Mouse (Mus musculus): ENCODE data around the gene Runx1. TPM values are rescaled to one million over a fixed set of nuclear protein-coding genes. Genes with fewer than 3 reads are reported as not detected.

Gene Runx1
- total and polyA plus RNA-seq, 3 experiments = 3.1 to 10.9 (median 4.7) TPM

DNA sequence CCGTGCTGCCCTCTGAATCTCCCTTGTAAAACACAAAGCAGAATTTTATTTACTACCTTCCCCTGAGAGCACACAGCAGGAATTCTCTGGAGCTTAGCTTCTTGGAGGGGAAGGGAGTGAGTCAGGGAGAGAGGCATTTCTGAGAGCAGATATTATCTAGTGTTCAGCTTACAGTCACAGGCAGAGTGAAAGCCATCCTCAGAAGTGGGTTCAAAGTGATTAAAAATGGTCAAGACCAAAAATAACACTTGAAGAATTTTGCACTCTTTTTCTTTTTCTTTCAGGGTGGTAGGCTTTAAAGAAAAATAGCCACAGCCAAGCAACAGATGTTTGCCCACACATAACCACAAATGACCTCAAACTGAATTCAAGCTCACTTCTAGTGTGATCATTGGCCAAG is 115.8 kb downstream of the Runx1 start:
- no peak for DNase-seq (ENCODE audit: extremely low read depth)
- H3K27me3 ChIP-seq (replicated peaks) = no peaks in the 10 kb centered on the region
- dilution Hi-C loops (cut with MboI; ENCODE audit: extremely low pct_ligation_motif_present, extremely low pct_unique_long_range_greater_than_20kb, low sequenced_read_pairs) (no loop called here), in situ Hi-C loops (cut with MboI; ENCODE audit: low pct_ligation_motif_present, low pct_unique_long_range_greater_than_20kb, low sequenced_read_pairs) (no loop called here)
- no peak overlapping the region for H3K4me2 ChIP-seq (ENCODE audit: insufficient read depth, low read depth, poor library complexity, severe bottlenecking)
- H3K79me2 ChIP-seq (replicated peaks; ENCODE audit: control insufficient read depth, extremely low read depth, insufficient read depth, poor library complexity, severe bottlenecking) = no peaks in the 10 kb centered on the region
- TF ChIP-seq EP300 (IDR thresholded peaks at IDR 0.05; ENCODE audit: low read length) (0 out of 2 replicates have a peak, but pooled peaks have one; percentile 28), MAX (IDR thresholded peaks at IDR 0.05; ENCODE audit: low read length) (no peak)
- no peaks in the 10 kb centered on the region for H3K9me3 ChIP-seq (replicated peaks; ENCODE audit: low read length)
- H3K27ac ChIP-seq (ENCODE audit: insufficient read depth, low read depth) = no peak overlapping the region
- H3K4me1 ChIP-seq (ENCODE audit: control insufficient read depth in 1 of 2, insufficient read depth in 2 of 2) = peaks cover 0 to 23% of the 10 kb centered on the region in 2 experiments; a peak in 2 of 4 replicates
- peaks cover 0 to 29% of the 10 kb centered on the region in 2 experiments for H3K36me3 ChIP-seq (replicated peaks in 1 of 2; ENCODE audit: control insufficient read depth in 1 of 2, insufficient read depth in 1 of 2, low read length in 1 of 2)
- H3K4me3 ChIP-seq (replicated peaks in 1 of 3; ENCODE audit: low read depth in 2 of 3, low read length in 2 of 3, poor library complexity in 1 of 3) = no peak overlapping the region
- no peak overlapping the region for H3K9ac ChIP-seq (ENCODE audit: insufficient read depth, low read depth)

DNA sequence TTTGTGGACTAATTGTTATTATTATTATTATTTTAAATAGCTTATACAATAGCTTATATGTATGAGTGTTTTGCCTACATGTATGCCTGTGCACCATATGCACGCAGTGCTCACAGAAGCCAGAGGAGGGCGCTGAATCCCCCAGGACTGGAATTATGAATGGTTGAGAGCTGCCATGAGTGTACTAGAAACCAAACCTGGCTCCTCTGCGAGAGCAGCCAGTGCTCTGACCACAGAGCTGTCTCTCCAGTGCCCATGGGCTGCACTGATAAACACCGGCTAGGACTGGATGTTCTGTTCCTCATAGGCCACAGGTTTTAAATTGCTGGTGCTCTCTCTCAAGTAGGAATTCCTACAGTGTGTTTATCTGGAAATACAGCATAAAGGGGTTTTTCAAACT is 117.2 kb downstream of the Runx1 start:
- dilution Hi-C loops (cut with MboI; ENCODE audit: extremely low pct_ligation_motif_present, extremely low pct_unique_long_range_greater_than_20kb, low sequenced_read_pairs) (no loop called here), in situ Hi-C loops (cut with MboI; ENCODE audit: low pct_ligation_motif_present, low pct_unique_long_range_greater_than_20kb, low sequenced_read_pairs) (no loop called here)
- Histone ChIP-seq H3K9me3 (replicated peaks; ENCODE audit: low read length) (no peaks in the 10 kb centered on the region), H3K9ac (ENCODE audit: insufficient read depth, low read depth) (no peak overlapping the region), H3K27ac (ENCODE audit: insufficient read depth, low read depth) (no peak overlapping the region), H3K4me2 (ENCODE audit: insufficient read depth, low read depth, poor library complexity, severe bottlenecking) (no peak overlapping the region), H3K4me3 (replicated peaks in 1 of 3; ENCODE audit: low read depth in 2 of 3, low read length in 2 of 3, poor library complexity in 1 of 3) (no peak overlapping the region), H3K27me3 (replicated peaks) (no peaks in the 10 kb centered on the region), H3K79me2 (replicated peaks; ENCODE audit: control insufficient read depth, extremely low read depth, insufficient read depth, poor library complexity, severe bottlenecking) (no peaks in the 10 kb centered on the region), H3K4me1 (ENCODE audit: control insufficient read depth in 1 of 2, insufficient read depth in 2 of 2) (peaks cover 2 to 23% of the 10 kb centered on the region in 2 experiments), H3K36me3 (replicated peaks in 1 of 2; ENCODE audit: control insufficient read depth in 1 of 2, insufficient read depth in 1 of 2, low read length in 1 of 2) (peaks cover 0 to 30% of the 10 kb centered on the region in 2 experiments)
- TF ChIP-seq ZNF384 (IDR thresholded peaks at IDR 0.05; ENCODE audit: low read depth, low read length) (no peak), SMC3 (IDR thresholded peaks at IDR 0.05; ENCODE audit: low read depth, low read length) (peak; percentile 29), JUN (IDR thresholded peaks at IDR 0.05; ENCODE audit: insufficient read depth, low read depth, low read length) (no peak), RAD21 (IDR thresholded peaks at IDR 0.05; ENCODE audit: low read depth, low read length) (peak; percentile 18), EP300 (IDR thresholded peaks at IDR 0.05; ENCODE audit: low read length) (no peak), CTCF (conservative IDR thresholded peaks at IDR 0.05 in 1 of 2, IDR thresholded peaks at IDR 0.05 in 1 of 2; ENCODE audit: low read depth in 2 of 2, low read length in 2 of 2) (peak; percentile 7 to 37; a peak in 2 of 4 replicates), TCF12 (IDR thresholded peaks at IDR 0.05; ENCODE audit: low read depth, low read length) (no peak), TBP (conservative IDR thresholded peaks at IDR 0.05; ENCODE audit: low read depth, low read length) (no peak)
- DNase-seq (ENCODE audit: extremely low read depth) = no peak

DNA sequence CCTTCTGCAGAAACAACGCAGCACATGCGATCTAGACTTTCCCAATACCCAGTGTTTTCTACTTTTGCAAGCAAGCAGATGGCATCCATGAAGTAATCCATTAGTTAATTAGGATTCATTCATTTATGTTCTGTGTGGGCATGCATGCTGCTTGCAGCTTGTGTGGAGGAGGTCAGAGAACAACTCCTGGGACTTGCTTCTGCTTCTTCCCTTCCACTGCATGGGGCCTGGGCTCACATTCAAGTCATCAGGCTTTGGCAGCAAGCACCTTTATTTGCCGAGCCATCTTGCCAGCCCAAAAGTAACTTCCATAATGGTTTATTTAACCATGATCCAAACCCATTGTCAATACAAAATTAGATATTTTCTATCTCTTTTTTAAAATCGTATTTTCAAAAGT is 118.2 kb downstream of the Runx1 start:
- Histone ChIP-seq H3K9ac (ENCODE audit: insufficient read depth, low read depth) (no peak overlapping the region), H3K36me3 (replicated peaks in 1 of 2; ENCODE audit: control insufficient read depth in 1 of 2, insufficient read depth in 1 of 2, low read length in 1 of 2) (peaks cover 0 to 30% of the 10 kb centered on the region in 2 experiments), H3K27me3 (replicated peaks) (no peaks in the 10 kb centered on the region), H3K9me3 (replicated peaks; ENCODE audit: low read length) (no peaks in the 10 kb centered on the region), H3K79me2 (replicated peaks; ENCODE audit: control insufficient read depth, extremely low read depth, insufficient read depth, poor library complexity, severe bottlenecking) (no peaks in the 10 kb centered on the region), H3K4me2 (ENCODE audit: insufficient read depth, low read depth, poor library complexity, severe bottlenecking) (no peak overlapping the region), H3K4me1 (ENCODE audit: control insufficient read depth in 1 of 2, insufficient read depth in 2 of 2) (peaks cover 3 to 23% of the 10 kb centered on the region in 2 experiments), H3K4me3 (replicated peaks in 1 of 3; ENCODE audit: low read depth in 2 of 3, low read length in 2 of 3, poor library complexity in 1 of 3) (no peak overlapping the region), H3K27ac (ENCODE audit: insufficient read depth, low read depth) (no peak overlapping the region)
- TF ChIP-seq SMC3 (IDR thresholded peaks at IDR 0.05; ENCODE audit: low read depth, low read length) = no peak
- TF ChIP-seq USF2 (conservative IDR thresholded peaks at IDR 0.05; ENCODE audit: low read depth, low read length) = no peak
- no peak for TF ChIP-seq POLR2A (IDR thresholded peaks at IDR 0.05; ENCODE audit: low read depth, low read length)
- no peak for TF ChIP-seq MAZ (IDR thresholded peaks at IDR 0.05; ENCODE audit: low read depth, low read length)
- no peak for TF ChIP-seq USF1 (IDR thresholded peaks at IDR 0.05; ENCODE audit: low read depth, low read length)
- TF ChIP-seq TBP (conservative IDR thresholded peaks at IDR 0.05; ENCODE audit: low read depth, low read length) = no peak
- no peak for TF ChIP-seq GABPA (IDR thresholded peaks at IDR 0.05; ENCODE audit: insufficient replicate concordance, low read depth, low read length)
- TF ChIP-seq CHD2 (IDR thresholded peaks at IDR 0.05; ENCODE audit: low read length) = no peak
- no peak for TF ChIP-seq MEF2A (IDR thresholded peaks at IDR 0.05; ENCODE audit: borderline replicate concordance, low read depth, low read length)
- in situ Hi-C loops (cut with MboI; ENCODE audit: low pct_ligation_motif_present, low pct_unique_long_range_greater_than_20kb, low sequenced_read_pairs) = no loop called here
- no peak for DNase-seq (ENCODE audit: extremely low read depth)
- dilution Hi-C loops (cut with MboI; ENCODE audit: extremely low pct_ligation_motif_present, extremely low pct_unique_long_range_greater_than_20kb, low sequenced_read_pairs) = no loop called here
